Mouse (Mus musculus): ENCODE results near the gene Cdsn.

Gene Cdsn

DNA sequence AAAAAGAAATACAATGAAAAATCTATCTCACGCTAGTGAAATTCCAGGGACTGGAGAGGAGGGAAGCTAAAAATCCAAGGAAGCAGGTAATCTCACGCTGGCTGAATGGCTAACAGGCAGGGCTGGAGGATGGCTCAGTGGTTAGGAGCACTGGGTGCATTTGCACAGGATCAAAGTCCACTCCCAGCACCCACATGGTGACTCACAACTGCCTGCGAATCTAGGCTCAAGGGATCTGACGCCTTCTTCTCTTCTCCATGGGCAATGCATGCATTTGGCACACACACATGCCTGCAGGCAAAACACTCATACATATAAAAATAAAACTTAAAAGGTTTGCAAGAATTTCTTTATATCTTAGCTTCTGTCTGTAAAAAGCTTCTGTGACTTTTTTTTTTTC is 14.5 kb upstream of the Cdsn start:
- DNase-seq: no peak

DNA sequence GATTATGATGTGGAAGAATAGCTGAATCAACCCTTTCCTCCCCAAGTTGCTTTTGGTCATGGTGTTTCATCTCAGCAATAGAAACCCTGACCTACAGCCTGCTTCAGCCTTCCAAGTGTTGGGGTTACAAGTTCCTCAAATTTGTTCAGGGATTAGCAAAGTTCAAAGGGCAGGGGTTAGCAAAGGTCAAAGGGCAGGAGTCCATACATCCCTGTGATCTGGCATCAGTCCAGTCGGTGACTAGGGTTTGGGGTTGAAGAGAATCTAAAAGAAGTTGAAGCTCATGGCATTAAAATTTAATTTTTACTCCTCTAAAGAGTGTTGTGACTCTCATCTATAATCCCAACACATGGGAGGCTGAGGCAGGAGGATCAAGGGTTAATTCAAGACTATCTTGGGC is 13.5 kb upstream of the Cdsn start:
- DNase-seq: no peak

DNA sequence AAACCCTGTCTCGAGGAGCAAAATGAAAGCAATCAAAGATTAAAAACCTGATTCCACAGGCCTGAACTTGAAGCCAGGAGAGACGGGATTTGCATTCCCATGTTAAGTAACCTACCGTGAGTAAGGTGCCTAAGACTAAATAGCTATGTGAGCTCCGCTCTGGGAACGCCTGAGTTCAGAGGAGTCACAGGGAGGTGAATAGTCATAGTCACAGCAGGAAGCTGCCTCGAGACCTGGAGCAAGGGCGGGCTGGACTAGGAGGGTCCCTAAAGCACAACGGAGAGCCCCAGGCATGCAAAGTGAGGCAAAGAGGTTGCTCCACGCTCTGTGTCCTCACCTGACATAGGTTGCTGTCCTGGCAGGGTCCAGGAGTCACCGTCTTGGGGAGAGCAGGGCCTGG is 12.4 kb upstream of the Cdsn start:
- DNase-seq: no peak

DNA sequence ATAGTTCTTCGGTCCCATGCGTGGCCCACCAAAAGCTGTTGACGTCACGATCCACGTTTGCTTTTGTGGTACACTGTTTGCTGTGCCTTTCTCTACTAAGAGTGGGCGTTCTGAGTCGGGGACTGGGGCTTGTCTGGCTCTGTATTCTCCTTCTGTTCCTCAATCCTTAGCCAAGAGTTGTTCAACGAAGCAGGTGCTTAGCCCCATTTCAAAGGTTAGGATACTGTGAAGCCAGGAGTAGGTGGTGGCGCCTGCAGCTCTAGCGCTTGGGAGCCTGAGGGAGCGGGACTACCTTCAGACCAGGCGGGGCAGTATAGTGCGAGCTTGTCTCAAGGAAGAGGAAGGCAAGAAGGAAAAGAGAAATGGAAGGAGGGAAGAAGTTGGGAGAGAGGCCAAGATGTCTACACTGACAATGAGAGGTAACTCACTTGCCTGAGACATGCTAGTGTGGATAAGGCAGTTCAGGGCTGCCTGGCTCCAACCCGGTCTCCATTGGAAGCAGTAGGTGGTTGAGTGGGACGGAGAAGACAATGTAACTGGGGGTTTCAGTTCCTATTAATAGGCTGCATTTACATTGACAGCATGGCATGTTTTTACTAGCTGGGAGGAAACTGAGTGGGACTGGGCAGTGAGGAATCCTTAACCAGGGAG is 9.0 kb upstream of the Cdsn start:
- no peak for DNase-seq

DNA sequence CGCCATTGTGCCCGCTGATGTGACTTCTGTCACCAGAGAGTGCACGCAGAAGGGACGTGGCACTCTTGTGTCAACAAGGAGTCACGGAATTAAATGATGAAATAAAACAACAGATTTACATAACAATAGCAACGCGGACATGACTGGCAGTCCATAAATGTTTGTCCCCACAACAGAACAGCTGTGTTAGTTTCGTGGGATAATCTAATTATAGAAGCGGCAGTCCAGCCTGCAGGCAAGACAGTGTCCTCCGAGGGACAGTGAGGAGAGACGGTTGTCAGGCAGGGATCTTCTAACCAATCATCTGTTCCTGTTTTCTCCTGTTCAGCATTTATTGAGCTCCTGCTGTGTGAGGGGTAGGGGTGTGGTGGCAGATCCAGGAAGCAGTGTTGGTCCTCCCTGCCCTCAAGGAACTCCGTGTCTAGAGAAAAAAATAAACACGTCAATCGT is 8.5 kb upstream of the Cdsn start:
- DNase-seq: no peak

DNA sequence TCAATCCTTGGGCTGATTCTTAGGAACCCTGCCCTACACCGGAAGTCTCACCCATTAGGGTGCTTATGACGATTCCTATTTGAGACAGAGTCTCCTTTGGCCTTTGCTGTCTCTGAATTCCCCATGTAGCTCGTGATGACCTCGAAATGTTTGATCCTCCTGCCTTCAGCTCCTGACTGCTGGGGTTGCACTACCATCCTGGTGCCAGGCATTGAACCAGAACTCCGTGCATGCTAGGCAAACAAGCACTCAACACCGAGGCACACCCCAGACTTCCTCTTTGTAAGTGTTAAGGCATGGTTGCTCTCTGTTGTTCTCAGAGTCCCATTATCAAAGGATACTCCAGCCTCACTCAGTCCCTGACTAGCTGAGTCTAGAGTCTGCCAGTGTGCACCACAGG is 7.9 kb upstream of the Cdsn start:
- DNase-seq: no peak

DNA sequence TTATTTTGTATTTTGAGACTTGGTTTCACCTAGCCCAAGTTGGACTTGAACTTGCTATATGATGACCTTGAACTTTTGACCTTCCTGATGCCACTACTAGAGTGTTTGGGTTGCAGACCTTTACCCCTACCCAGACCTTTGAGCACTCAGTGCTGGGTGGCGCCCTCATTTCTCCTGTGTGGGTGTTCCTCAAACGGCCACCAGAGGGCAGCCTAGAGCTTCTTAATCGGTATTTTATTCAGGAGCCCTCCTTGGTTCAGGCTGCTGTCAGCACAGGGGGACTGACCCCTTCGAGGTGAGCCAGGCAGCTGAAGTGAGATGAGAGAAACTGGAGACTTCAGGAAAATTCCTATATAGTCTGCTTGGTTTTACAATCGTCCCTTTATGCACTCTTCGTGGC is 7.2 kb upstream of the Cdsn start:
- DNase-seq: no peak

DNA sequence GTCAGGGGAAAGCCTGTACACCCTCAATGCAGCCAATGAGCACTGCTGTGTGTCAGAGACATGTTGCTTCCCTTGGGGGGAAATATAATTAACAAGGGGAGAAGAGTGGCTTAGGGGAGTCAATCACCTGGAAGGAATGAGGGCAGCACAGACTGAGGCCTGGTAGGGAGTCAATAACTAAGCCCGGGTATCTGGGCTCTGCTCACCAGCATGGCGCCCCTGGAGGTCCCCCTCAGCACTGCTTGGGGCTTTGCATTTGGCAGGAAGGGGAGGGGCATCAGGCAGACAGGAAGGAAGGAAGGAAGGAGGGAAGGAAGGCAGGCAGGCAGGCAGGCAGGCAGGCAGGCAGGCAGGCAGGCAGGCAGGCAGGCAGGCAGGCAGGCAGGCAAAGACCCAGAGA is 4.5 kb upstream of the Cdsn start:
- DNase-seq: no peak

DNA sequence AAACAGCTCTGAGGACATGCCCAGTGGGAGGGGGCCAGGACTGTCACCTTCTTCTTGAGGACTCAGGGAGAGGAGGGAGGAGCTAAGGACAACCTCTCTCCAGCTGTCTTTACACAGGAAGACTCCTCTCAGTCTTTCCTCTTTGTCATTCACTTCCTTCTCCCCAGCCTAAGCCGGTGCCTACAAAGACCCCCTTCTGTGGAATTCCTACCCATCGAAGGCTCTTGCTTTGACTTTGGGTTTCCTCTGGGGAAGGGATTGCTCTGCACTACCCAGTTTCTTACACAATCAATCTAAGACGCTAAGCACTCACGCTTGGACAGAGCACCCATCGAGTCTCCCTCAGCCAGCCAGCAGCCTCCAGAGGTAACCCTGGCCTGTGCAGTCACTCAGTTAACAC is 3.3 kb upstream of the Cdsn start:
- no peak for DNase-seq

DNA sequence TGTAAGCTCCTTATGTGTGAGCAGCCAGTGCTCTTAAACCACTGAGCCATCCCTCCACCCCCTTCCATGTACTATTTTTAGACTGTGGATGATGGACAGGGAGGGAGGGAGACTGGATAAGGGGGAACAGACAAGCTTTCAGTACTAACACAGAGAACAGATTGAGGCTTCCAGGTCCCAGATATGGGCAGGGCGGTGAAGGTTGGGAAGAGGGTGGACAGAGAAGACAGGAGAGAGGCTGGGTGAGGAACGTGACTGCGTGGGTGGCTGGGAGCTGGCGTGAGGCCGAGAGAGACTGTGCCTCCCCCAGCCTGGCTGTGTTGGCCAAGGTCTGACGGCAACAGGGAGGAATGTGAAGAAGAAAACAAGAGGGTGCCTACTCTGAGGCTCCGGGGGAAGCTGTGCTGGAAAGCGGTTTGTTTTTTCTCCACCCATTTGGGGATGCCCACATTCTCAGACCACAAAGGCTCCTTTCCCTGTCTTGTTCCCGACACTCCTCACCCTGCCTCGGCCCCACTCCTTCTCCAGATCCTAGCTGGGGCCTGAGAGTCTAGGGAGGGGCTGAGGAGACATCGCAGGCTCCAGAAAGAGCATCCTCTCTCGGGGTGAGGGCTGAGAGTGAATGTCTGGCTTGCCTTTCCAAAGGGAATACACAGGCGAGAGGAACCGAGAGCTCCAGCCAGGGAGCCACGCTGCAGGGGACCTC is 2.3 kb upstream of the Cdsn start:
- DNase-seq: peak; percentile 99

DNA sequence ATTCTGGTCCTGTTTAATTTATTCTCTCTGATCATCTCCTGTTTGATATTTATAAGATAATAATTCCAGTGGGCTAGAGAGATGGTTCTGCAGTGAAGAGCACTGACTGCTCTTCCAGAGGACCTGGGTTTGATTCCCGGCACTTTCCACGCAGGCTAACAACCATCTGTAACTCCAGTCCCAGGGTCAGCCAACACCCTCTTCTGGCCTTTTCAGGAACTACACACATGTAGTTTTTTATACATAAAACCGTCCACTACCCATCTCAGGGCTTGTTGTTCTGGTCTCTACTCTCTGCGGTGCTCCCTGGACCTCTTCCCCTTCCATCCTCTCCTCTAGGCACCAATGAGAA is 1.8 kb upstream of the Cdsn start:
- no peak for DNase-seq

DNA sequence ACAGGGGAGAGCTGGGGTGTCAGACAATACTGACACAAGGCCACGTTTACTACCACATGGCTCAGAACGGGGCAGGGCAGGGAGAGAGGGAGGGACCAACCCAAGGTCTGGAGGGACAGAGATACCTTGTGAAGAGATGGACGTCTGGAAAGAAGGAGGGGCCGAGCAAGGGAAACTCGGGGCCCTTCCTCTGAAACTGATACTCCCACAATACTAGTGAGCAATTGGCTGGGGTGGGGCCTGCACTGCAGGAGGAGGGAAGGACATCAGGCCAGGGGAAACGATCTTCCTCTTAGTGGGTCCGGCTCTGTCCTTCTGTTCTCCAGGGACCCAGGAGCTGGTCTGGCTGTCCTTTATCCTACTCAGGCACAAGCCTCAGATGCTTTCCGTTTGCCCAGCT is 1.1 kb upstream of the Cdsn start:
- DNase-seq: no peak

DNA sequence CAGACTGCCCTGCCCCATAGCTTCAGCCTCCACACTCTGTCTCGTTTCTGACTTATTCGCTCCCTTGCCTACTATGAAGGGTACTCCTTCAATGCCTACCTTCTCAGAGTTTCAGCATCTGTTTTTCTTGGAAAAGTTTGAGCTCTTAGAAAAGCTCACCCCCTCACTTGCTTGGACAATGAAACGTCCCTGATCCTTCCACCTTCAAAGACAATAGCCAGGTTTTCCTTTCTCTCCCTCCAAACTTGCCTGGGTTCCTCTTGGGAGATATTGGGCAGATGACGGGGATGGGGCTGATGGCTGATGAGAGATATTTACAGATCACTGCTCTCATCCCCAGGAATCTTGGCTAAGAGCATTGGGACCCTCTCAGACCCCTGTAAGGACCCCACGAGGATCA is 2.4 kb downstream of the Cdsn start:
- DNase-seq: no peak

DNA sequence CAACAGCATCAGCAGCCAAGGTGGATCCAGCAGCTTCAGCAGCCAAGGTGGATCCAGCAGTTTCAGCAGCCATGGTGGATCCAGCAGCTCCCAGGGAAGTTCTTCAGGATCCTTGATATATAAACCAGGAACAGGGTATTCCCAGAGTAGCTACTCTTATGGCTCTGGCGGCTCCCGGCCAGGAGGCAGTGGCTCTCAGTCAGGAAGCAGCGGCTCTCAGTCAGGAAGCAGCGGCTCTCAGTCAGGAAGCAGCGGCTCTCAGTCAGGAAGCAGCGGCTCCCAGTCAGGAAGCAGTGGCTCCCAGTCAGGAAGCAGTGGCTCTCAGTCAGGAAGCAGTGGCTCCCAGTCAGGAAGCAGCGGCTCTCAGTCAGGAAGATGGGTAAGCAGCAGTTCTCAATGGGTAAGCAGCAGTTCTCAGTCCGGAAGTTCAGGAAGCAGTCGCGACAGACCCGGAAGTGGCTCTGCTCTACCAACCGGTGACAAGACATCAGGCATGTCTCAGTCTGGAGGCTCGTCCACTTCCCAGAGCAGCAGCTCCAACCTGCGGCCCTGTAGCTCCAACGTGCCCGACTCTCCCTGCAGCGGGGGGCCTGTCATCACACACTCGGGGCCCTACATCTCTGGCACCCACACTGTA is 3.0 kb downstream of the Cdsn start:
- DNase-seq: no peak

DNA sequence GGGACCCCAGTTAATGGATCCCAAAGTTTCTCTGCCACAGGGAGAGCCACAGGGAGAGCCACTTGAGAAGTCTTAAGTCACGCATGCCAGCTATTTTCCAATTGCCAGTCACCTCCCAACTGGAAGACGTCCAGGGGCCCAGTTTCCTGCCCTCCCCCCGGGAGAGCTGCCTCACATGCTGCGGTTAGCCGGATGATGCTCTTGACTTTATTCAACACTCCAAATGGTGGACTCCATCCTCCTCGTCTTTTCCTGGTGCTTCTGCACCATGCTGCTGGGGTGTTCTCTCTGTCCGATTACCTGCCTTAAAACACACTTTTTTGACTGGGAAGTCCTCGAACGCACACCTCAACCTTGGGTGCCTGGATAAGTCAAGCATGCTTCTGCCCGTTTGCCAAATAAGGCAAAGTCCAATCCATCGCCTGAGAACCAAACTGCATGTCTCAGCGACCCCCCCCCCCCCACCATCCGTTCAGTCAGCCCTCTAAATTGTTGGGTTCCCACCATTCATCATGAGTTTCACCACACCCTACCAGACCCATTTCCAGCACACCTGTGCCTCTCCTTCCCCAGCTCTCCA is 4.3 kb downstream of the Cdsn start:
- DNase-seq: no peak

DNA sequence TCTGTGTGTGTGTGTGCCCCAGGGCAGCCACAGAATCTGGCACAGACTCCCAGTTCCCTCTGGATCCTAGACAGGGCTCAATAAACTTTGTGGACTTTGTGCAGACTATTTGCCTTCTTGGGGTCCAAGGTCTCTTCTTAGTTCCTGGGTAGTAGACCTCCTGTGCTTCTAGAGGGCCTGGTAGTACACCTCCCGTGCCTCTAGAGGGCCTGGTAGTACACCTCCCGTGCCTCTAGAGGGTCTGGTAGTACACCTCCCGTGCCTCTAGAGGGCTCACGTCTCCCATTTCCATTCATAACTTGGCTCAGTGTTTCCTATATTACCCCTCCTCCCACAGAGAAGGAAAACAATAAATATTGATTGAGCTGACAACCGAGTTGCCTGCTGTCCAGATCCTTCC is 4.9 kb downstream of the Cdsn start:
- DNase-seq: no peak

DNA sequence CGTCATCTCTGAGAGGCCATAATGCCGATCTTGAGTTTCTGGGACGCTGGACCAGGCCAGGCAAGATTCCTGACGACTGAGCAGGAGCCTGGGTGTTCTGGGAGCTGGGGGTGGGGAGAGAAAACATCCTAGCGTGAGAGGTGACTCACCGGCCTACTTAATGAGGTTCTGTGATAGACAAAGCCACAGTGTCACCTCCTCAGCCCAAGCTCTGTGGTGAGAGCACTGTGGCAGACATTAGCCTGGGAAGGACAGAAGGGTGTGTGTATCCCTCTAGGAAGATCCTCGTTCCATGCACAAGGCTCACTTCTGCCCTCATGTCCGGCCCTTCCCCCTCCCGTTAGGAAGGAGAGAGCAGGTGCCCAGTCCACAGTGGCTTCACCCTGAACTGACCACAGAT is 5.4 kb downstream of the Cdsn start:
- DNase-seq: no peak

DNA sequence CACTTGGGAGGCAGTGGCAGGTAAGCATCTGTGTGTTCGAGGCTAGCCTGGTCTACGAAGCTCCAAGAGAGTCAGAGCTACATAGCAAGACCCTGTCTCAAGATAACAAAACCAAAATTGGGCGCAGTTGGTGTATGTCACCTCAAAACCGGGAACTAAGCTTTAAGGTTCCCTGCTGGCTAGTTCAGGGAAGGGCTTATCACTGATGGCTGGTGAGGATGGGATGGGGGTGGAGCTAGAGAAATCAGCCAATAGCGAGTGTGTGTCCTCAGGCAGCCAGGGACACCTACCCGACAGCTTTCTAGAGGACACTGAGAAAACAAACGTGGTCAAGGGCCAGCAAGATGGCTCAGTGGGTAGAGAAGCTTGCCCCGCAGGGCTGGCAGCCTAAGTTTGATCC is 6.3 kb downstream of the Cdsn start:
- DNase-seq: no peak

DNA sequence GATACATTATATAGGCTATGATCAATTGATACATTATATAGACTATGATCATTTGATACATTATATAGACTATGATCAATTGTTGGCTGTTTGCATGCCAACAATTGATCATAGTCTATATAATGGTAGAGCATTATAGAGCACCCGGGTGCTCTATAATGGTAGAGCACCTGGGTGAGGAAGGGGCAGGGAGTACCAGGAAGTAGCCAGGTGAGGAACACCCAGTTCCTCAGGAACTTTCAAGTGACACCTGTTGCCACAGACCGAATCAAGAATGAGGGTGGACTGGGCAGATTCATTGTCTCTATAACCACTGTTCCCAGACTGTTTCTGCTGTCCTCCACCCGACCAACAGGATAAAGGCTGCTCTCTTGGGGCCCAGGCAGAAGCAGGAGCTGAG is 15.2 kb downstream of the Cdsn start, which contains the start of gene 2300002M23Rik:
2300002M23Rik (plus strand) TSS at position 301 of the 400 bp plus-strand sequence.
- no peak for DNase-seq

DNA sequence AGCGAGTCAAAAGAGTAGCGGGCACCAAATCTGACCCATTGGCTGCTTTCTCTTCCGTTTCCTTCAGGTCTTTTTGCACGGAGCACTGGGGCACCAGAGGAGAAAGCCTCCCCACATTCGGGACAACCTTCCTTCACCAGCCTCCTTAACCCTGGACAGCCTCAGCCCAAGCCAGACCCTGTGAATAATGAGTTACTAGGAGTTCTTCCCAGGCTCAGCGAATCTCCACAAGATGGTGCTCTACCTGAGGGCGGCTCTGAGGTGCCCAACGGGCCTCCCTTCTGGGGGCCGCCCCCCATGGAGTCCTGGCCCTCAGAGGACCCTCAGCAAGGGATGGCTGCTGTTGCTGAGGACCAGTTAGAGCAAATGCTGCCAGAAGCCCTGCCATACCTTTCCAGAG is 15.8 kb downstream of the Cdsn start:
- no peak for DNase-seq

DNA sequence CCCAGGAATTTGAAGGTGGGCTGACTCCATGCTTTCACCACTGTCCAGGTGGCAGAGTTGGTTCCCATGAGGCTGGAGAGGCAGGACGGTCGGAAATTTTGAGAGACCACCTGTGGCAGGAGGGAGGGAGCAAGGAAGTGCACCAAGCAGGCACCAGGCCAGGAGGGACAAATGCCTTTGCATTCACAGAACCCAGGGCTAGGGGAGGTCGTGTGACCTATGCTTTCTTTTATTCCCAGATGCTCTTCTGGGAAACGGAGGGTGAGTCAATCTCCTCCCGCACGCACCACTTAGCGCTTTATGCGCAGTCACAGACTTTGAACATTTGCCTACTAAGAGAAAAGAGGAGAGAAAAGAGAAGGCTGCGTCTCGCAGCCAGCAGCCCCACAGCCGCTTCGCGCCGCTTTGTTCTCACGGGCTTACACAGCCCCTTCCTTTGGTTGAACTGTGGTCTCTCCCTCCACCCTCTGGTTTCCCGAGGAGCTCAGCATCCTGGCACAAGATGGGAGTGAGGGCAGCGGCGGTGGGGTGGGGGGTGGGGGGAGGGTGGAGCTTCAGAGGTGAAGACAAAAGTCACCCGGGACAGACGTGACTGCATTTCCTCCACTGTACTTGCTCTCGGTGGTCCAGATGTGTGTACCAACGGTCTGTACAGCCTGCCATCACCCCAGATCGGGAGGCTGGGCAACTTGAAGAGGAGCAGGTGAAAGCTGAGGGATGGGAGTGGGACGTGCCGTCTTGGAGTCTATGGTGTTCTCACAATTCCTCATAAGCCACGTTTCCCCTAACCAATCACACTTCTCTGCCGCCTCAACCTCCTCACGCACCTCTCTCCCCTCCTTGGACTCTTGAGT is 17.4 kb downstream of the Cdsn start:
- no peak for DNase-seq

DNA sequence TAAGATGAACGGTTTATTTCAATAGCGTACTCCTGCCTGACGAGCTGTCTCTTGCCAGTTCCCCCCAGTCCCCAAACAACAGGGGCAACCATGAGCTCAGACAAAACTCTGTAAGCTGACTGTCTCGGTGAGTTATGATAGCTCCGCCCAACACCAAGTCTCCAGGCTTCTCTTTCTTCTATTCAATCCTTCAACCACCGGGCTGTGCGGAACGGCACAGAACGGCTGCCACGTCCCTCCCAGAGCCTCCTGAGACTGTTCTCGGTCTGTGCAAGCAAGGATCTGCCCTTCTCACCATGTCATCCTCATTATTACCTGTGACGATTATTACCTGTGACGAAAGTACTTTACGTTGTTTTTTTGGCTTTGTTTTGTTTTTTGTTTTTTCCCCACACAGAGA is 18.9 kb downstream of the Cdsn start:
- DNase-seq: no peak

DNA sequence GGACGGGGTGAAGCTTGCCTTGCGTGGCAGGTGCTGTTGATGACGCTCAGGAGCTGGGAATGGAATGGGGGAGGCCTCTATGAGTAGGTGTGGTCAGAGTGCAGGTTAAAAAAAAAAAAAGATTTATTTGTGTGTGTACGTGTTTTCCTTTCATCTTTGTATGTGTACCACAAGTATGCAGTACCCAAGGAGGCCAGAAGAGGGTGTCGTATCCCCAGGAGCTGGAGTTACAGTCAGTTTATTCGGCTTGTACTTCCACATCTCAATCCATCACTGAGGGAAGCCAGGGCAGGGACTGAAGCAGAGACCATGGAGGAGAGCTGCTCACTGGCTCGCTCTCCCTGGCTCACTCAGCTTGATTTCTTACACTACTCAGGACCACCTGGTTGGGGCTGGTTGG is 19.5 kb downstream of the Cdsn start:
- no peak for DNase-seq
